Mouse (Mus musculus): ENCODE measurements at regions not wholly inside any gene's neighbourhood (a gene's known extent, or its start where the extent isn't known, plus 50 kb on each side); places are given as distances from the start of the nearest gene placed in this dataset.

DNA sequence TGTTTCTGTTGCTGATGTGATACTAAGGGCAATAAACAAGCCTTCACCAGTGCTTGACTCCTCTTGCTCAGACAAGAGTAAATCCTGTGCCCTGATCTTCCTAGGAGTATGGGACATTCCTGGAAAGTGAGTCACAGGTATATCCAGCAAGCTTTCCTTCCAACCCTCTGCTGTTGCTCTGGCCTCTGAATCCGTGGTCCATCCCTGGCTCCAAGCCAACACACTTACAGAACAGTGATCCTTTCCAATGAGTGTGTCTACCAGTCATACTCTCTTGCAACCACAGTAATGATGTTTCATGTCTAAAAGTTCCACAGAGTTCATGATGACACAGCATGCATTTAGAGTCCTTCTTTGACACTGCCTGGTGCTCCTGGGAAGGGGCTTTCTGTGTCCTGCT lies 277.6 kb upstream of the Tmc3 start:
- no peak for ATAC-seq (ENCODE audit: insufficient number of reproducible peaks, low FRiP score, low TSS enrichment, low read depth)
- WGBS, result 24% methylated on average over 1 of the region's 1 CpGs
- H3K4me1 ChIP-seq, result 0 out of 2 replicates have a peak, but pooled peaks cover 2% of the 10 kb centered on the region
- H3K9ac ChIP-seq, result no peak overlapping the region
- no peaks in the 10 kb centered on the region for H3K9me3 ChIP-seq
- no peaks in the 10 kb centered on the region for H3K36me3 ChIP-seq
- no peak overlapping the region for H3K27ac ChIP-seq
- H3K4me2 ChIP-seq, result no peak overlapping the region
- H3K27me3 ChIP-seq, result no peaks in the 10 kb centered on the region
- no peak overlapping the region for H3K4me3 ChIP-seq

DNA sequence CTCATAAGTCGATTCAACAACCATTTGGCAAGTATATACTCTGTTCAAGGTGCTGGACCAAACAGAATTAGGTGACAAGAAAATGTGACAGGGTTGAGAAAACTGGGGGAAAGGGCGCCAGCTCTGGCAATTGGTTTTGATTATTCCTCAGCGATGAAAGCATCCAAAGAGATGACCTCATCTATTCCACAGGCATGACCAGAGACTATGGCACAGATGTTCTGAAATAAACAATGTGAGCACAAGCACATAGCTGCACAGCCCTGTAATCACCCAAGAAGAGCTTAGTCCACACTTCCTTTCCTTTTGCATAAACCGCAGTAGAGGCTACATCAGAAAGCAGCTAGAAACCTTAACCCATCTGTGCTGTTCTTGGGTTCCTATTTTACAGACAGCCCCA lies 272.6 kb upstream of the Tmc3 start:
- ATAC-seq (ENCODE audit: insufficient number of reproducible peaks, low FRiP score, low TSS enrichment, low read depth), result no peak
- no peak overlapping the region for H3K9ac ChIP-seq

DNA sequence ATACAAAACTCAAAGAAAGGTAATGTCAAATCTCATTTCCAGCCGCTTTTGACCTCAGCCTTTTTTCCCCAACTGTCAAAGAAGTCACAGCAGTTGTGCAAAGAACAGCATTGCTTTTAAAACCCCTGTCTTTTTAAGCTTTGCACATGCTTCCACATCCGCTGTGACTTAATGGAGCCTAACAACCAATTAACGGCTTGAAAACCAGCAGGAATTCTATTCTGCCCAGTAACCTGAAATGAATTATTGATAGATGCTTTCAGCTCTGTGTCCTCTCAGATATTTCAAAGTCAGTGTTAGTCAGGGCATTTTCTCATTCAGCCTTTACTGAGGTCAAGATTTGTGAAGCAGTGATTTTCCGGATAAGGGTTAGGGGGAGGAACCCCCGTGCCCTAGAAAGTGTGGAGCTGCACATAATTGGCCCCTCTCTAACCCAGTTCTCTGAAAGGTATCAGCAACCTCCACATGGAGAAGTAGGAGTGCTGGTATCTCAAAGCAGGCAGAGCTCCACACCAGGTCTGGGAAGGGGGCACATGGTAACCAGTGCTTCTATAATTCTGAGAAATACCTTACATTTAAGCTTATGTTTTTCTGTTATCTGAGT lies 254.8 kb upstream of the Tmc3 start:
- WGBS, result 42% methylated on average over 5 of the region's 5 CpGs
- Histone ChIP-seq H3K36me3 (no peaks in the 10 kb centered on the region), H3K27me3 (no peaks in the 10 kb centered on the region), H3K4me3 (no peak overlapping the region), H3K9ac (no peak overlapping the region), H3K27ac (no peak overlapping the region), H3K4me1 (no peaks in the 10 kb centered on the region), H3K9me3 (no peaks in the 10 kb centered on the region), H3K4me2 (no peak overlapping the region)
- ATAC-seq (ENCODE audit: insufficient number of reproducible peaks, low FRiP score, low TSS enrichment, low read depth), result no peak

More for the DNA sequence above, 272.6 kb upstream of the Tmc3 start:
- H3K36me3 ChIP-seq, result no peaks in the 10 kb centered on the region
- no peak overlapping the region for H3K4me3 ChIP-seq
- H3K27me3 ChIP-seq, result no peaks in the 10 kb centered on the region
- WGBS, result 50% methylated on average over 4 of the region's 4 CpGs
- no peak overlapping the region for H3K4me2 ChIP-seq
- 0 out of 2 replicates have a peak overlapping the region, but pooled peaks have one; percentile 44 for H3K27ac ChIP-seq
- H3K9me3 ChIP-seq, result no peaks in the 10 kb centered on the region
- H3K4me1 ChIP-seq, result 0 out of 2 replicates have a peak, but pooled peaks cover 2% of the 10 kb centered on the region

DNA sequence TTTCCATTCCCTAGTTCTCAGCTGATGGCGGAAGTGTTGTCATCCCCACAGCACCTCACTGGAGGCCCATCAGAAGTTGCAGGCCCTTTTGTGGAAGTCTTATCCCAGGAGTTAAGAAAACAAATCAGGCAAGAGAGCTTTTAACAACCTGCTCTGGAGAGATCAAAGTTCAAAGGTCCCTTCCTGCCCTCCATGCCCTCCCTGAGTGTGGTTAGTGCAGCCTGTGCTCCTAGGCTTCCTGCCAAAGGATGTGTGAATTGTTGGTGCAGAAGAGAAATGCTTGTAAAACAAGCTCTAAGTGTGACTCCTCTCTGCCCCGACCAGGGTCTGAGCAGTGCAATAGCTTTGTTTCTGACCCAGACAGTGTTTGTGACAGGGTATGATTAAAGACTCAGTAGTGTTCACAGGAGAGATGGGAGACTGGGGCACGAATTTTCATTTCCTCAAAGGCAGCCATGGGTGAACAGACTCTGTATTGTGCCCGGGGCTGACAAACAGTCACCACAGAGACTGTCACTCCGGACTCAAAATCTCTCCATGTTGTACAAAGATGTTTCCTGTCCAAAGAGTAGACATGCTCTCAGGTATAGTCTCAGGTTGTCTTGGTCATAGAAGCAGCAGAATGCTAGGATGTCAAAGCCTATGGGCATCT lies 237.5 kb upstream of the Tmc3 start:
- Histone ChIP-seq H3K27ac (no peak overlapping the region), H3K36me3 (no peaks in the 10 kb centered on the region), H3K4me1 (no peaks in the 10 kb centered on the region), H3K27me3 (no peaks in the 10 kb centered on the region), H3K9ac (no peak overlapping the region), H3K4me2 (no peak overlapping the region), H3K4me3 (no peak overlapping the region), H3K9me3 (no peaks in the 10 kb centered on the region)
- no peak for ATAC-seq (ENCODE audit: insufficient number of reproducible peaks, low FRiP score, low TSS enrichment, low read depth)
- 55% methylated on average over 5 of the region's 5 CpGs for WGBS

DNA sequence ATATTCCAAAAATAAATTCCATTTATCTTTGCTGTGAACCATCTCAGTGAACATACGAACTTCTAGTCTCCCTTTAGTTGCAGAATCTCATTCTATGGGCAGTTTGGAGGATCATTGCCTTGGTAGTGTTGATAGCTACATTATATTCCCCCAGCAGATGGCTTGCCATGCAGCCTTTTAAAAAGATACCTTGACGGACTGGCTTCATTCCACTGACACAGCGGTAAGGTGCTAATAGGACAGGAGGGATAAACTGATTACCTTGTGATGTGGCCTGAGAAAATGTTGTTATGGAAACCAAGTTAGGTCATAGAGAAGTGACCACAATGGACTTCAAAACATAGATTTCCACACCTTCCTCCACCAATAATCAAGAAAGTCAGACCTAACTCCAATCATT lies 215.5 kb upstream of the Tmc3 start:
- Histone ChIP-seq H3K9ac (no peak overlapping the region), H3K4me2 (no peak overlapping the region), H3K36me3 (no peaks in the 10 kb centered on the region), H3K27me3 (no peaks in the 10 kb centered on the region), H3K9me3 (no peaks in the 10 kb centered on the region), H3K4me3 (no peak overlapping the region), H3K27ac (no peak overlapping the region), H3K4me1 (no peaks in the 10 kb centered on the region)
- WGBS, result 83% methylated on average over 3 of the region's 3 CpGs
- ATAC-seq (ENCODE audit: insufficient number of reproducible peaks, low FRiP score, low TSS enrichment, low read depth), result no peak

DNA sequence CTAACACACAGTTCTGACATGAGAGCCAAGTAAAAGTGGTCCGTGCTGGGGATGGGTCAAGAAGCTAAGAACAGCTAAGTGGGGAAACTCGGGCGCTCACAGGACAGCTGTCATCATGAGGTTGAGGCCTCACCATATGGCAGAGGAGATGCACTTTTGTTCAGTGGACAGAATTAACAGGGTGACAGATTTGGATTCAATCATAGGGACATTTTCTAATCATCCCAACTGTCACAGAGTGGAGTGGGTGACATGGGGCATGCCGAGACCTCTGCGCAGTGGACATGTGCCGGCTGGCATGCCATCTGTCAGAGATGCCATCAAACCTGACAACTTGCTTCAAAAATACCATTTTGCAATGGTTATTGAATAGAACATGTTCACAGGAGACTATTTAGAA lies 215.1 kb upstream of the Tmc3 start:
- no peak for ATAC-seq (ENCODE audit: insufficient number of reproducible peaks, low FRiP score, low TSS enrichment, low read depth)
- no peaks in the 10 kb centered on the region for H3K9me3 ChIP-seq
- H3K9ac ChIP-seq, result no peak overlapping the region
- H3K27me3 ChIP-seq, result no peaks in the 10 kb centered on the region
- H3K4me2 ChIP-seq, result no peak overlapping the region
- no peak overlapping the region for H3K4me3 ChIP-seq
- 89% methylated on average over 6 of the region's 6 CpGs for WGBS
- no peaks in the 10 kb centered on the region for H3K36me3 ChIP-seq
- H3K27ac ChIP-seq, result no peak overlapping the region
- H3K4me1 ChIP-seq, result no peaks in the 10 kb centered on the region

DNA sequence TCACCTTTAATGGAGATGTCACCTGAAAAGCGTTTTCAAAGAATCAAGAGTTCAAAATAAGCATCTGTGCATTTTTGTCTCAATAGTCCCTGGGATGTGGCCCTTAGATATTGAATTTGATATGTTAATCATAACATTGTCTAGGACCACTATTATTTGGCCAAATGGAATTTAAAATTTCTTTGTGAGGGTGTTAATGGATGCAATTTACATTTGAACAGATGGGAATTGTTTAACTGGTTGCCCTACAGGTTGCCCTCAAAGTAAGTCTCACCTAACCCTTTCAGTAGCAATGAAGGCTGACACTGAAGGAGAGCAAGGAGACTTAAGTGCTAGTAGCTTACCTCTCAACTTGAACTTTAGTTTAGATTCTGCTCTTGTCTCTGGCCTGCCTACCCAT lies 207.9 kb upstream of the Tmc3 start:
- 74% methylated on average over 1 of the region's 1 CpGs for WGBS
- Histone ChIP-seq H3K4me1 (no peaks in the 10 kb centered on the region), H3K4me2 (no peak overlapping the region), H3K36me3 (no peaks in the 10 kb centered on the region), H3K9ac (no peak overlapping the region), H3K27ac (no peak overlapping the region), H3K9me3 (no peaks in the 10 kb centered on the region), H3K4me3 (no peak overlapping the region), H3K27me3 (no peaks in the 10 kb centered on the region)
- ATAC-seq (ENCODE audit: insufficient number of reproducible peaks, low FRiP score, low TSS enrichment, low read depth), result no peak

DNA sequence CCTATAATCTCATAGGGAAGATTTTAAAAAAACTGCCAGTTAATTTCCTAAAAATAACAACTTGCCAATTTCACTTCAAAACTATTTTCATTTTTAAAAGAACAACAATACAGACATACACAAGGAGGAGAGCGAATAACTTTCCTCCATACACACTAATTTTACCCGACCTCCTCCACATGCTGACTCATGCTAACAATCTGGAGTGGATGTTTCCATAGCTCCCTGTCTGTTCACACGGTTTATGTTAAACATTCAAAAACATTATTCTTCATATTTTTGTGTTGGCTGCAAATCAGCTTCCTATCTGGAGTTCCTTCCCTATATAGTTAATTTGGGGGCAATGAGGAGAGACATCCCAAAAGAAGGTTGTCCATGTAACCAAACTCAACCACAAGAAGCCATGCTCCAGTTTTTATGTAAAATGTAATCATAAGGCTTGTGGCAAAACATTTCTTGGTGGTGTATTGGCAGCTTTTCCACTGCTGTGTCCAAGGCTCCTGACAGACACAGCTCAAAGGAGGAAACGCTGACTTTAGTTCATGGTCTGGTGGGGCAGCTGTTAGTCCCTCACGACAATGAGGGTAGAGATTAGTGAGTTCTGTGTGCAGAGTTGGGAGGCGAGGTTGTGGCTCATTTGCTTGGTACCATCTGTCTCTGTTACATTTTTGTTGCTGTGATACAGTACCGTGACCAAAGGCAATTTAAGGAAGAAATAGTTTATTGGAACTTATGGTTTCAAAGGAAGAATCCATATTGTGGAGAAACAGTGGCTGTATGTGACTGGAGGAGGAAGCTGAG lies 203.1 kb upstream of the Tmc3 start:
- ATAC-seq (ENCODE audit: insufficient number of reproducible peaks, low FRiP score, low TSS enrichment, low read depth), result no peak
- no peaks in the 10 kb centered on the region for H3K27me3 ChIP-seq
- 74% methylated on average over 7 of the region's 7 CpGs for whole genome bisulfite sequencing
- no peak overlapping the region for H3K27ac ChIP-seq
- no peak overlapping the region for H3K4me2 ChIP-seq
- peaks cover 5% of the 10 kb centered on the region; the same call in 1 of the 2 replicates for H3K4me1 ChIP-seq
- no peaks in the 10 kb centered on the region for H3K36me3 ChIP-seq
- no peak overlapping the region for H3K9ac ChIP-seq
- H3K4me3 ChIP-seq, result no peak overlapping the region
- H3K9me3 ChIP-seq, result no peaks in the 10 kb centered on the region

DNA sequence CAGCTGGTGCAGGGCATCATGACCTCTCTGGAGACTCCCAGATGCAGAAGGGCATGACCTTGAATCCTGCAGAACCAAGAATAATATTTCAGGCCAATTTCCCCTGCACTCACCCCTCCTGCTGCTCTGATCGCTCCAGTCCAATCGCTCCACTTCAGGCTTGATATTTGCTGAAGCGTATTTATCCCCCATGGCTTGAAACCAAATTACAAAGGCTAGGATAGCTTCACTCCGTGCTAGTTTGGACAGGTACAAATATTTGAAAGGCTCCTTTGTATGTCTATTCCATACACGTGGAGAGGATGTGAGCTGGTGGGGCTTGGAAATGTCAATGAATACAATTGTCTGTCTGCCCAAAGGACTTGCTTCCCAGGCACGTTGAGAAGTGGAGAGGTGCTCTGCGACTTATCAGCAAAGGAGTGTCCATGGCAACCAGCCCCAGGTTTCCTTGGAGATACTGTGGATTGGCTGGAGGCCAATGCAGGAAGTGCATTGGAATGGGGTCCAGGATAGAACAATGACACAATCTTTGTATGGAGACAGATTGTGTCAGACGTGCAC lies 201.8 kb upstream of the Tmc3 start:
- Histone ChIP-seq H3K27ac (no peak overlapping the region), H3K36me3 (no peaks in the 10 kb centered on the region), H3K27me3 (no peaks in the 10 kb centered on the region), H3K9ac (no peak overlapping the region), H3K4me3 (no peak overlapping the region), H3K9me3 (no peaks in the 10 kb centered on the region), H3K4me2 (no peak overlapping the region), H3K4me1 (peaks cover 5% of the 10 kb centered on the region; the same call in 1 of the 2 replicates)
- no peak for ATAC-seq (ENCODE audit: insufficient number of reproducible peaks, low FRiP score, low TSS enrichment, low read depth)
- WGBS, result 46% methylated on average over 8 of the region's 8 CpGs

DNA sequence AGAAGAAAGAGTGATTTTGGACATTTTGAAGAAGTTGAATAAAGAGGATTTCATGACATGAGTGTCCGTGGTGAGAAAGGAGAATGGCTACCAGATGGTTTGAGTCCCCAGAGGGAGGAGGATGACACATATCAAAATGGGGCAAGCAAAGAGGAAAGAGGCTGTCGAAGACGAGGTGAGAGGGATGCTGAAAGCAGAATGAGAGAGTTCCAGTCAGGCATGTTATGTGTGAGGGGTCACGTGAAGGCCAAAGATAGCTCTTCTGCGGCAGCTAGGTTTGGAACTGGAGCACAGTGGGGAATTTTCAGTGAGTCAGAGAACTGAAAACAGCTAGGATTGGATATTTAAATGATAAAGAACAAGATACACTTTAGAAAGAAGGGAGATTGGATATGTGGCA lies 193.3 kb upstream of the Tmc3 start:
- Histone ChIP-seq H3K36me3 (no peaks in the 10 kb centered on the region), H3K4me2 (no peak overlapping the region), H3K4me3 (no peak overlapping the region), H3K27me3 (no peaks in the 10 kb centered on the region), H3K9ac (no peak overlapping the region), H3K4me1 (peaks cover 18% of the 10 kb centered on the region), H3K27ac (no peak overlapping the region), H3K9me3 (no peaks in the 10 kb centered on the region)
- ATAC-seq (ENCODE audit: insufficient number of reproducible peaks, low FRiP score, low TSS enrichment, low read depth), result no peak
- 83% methylated on average over 5 of the region's 5 CpGs for WGBS

DNA sequence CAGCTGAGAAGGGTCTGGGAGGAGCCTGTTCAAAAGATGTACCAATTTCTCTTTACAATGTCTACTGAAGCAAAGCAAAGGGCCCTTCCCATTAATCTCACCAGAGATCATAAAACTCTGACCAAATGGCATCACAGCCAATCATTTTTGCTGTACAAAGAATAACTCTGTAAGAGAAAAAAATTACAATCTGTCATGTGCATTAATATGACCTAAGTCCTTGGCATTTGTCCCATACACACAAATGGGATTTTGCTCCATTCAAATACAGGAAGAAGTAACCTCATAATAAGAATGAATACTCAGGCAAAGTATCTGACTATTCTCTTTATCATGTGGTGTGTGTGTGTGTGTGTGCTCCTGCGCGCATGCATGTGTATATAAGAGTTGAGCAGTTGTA lies 192.5 kb upstream of the Tmc3 start:
- Histone ChIP-seq H3K9ac (no peak overlapping the region), H3K27me3 (no peaks in the 10 kb centered on the region), H3K36me3 (no peaks in the 10 kb centered on the region), H3K4me1 (peaks cover 18% of the 10 kb centered on the region), H3K4me2 (no peak overlapping the region), H3K4me3 (no peak overlapping the region), H3K9me3 (no peaks in the 10 kb centered on the region), H3K27ac (peak overlapping the region; percentile 35; the same call in 1 of the 2 replicates)
- peak; percentile 30; the same call in 1 of the 2 replicates for ATAC-seq (ENCODE audit: insufficient number of reproducible peaks, low FRiP score, low TSS enrichment, low read depth)
- 70% methylated on average over 2 of the region's 2 CpGs for WGBS

DNA sequence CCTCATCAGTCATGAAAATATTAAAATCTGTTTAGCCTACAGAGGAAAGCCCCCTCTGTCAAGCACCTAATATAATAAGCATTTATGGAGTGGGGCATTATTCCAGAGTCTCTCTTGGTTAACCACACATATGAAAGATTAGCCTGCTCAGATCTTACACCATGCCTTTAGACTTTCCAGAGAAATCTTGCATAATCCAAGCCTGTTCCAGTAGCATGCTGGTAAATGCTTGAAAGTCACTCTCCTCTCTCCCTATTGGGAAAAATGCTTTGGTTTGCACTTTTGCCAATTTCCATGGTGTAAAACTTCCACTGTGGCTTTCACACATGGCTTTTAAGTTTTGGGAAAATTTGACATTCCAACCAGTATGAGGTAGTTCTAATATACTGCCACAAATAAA lies 192.1 kb upstream of the Tmc3 start:
- H3K4me1 ChIP-seq, result peaks cover 18% of the 10 kb centered on the region
- H3K27ac ChIP-seq, result peak overlapping the region; percentile 35; the same call in 1 of the 2 replicates
- ATAC-seq (ENCODE audit: insufficient number of reproducible peaks, low FRiP score, low TSS enrichment, low read depth), result peak; percentile 67; the same call in 1 of the 2 replicates
- H3K9me3 ChIP-seq, result no peaks in the 10 kb centered on the region
- H3K4me2 ChIP-seq, result no peak overlapping the region
- no peak overlapping the region for H3K4me3 ChIP-seq
- H3K27me3 ChIP-seq, result no peaks in the 10 kb centered on the region
- no peaks in the 10 kb centered on the region for H3K36me3 ChIP-seq
- no peak overlapping the region for H3K9ac ChIP-seq
